Mouse (Mus musculus) intestine, embryonic 15.5 days (tissue): ENCODE data around the gene Olfr561. TPM values are rescaled to one million over a fixed set of nuclear protein-coding genes. Genes with fewer than 3 reads are reported as not detected.

ENCODE experiments used
- ATAC-seq: fragments of 200-750 bp; cut with Nextera tagmentation; 2 replicates; pipeline ENCODE4 v1.8.0; 2017; ENCODE audit warnings: moderate TSS enrichment, moderate library complexity
- H3K27ac ChIP-seq: fragments of 300-500 bp; sonication (generic); 2 replicates; pipeline ENCODE4 v1.5.1; 2015; ENCODE audit warnings: mild to moderate bottlenecking, inconsistent platforms
- H3K27me3 ChIP-seq: fragments of 300-500 bp; sonication (generic); replicated peaks from 2 replicates; pipeline ENCODE4 v1.6.1; 2015; ENCODE audit warnings: inconsistent platforms
- H3K36me3 ChIP-seq: fragments of 300-500 bp; sonication (generic); 2 replicates; pipeline ENCODE4 v1.6.1; 2015; ENCODE audit warnings: inconsistent platforms
- H3K4me1 ChIP-seq: fragments of 300-500 bp; sonication (generic); replicated peaks from 2 replicates; pipeline ENCODE4 v1.6.1; 2015; ENCODE audit warnings: inconsistent platforms
- H3K4me2 ChIP-seq: fragments of 300-500 bp; sonication (generic); replicated peaks from 2 replicates; pipeline ENCODE4 v1.6.1; 2015; ENCODE audit warnings: mild to moderate bottlenecking, inconsistent platforms
- H3K4me3 ChIP-seq: fragments of 300-500 bp; sonication (generic); replicated peaks from 2 replicates; pipeline ENCODE4 v1.5.1; 2015; ENCODE audit warnings: inconsistent platforms
- H3K9ac ChIP-seq: fragments of 300-500 bp; sonication (generic); 2 replicates; pipeline ENCODE4 v1.6.1; 2015; ENCODE audit warnings: inconsistent platforms
- H3K9me3 ChIP-seq: fragments of 300-500 bp; sonication (generic); 2 replicates; pipeline ENCODE4 v1.6.1; 2016; ENCODE audit warnings: inconsistent platforms
- WGBS: fragments of 180-500 bp; shearing (Covaris S2); methylation state at CpG from one replicate; pipeline ENCODE4 v1.1.7; 2015; 5-methylcytosine and 5-hydroxymethylcytosine counted together
- polyA plus RNA-seq: library from polyadenylated mRNA; unstranded; fragments of >200 nt; fragmentation: Nextera tagmentation; extraction: Ambion mirVana; gene quantifications from 2 replicates; pipeline ENCODE4 v1.2.1, GENCODE M21; 2015

Olfr561 gene
- polyA plus RNA-seq = not detected in 2 replicates

- ATAC-seq = no peak
- Histone ChIP-seq H3K36me3 (no peaks in the 10 kb centered on the region), H3K4me1 (no peaks in the 10 kb centered on the region), H3K4me2 (no peak within 1 kb of the TSS), H3K9me3 (no peaks in the 10 kb centered on the region), H3K9ac (no peak within 1 kb of the TSS), H3K4me3 (no peak within 1 kb of the TSS), H3K27ac (no peak within 1 kb of the TSS), H3K27me3 (no peaks in the 10 kb centered on the region)
- 72% methylated on average over 2 of the region's 2 CpGs for WGBS
These were observed at the start of gene Olfr561 for GRCm38 (mm10) chr7:102770921-102771320. TSS of gene Olfr561 (plus strand) at chr7:102771221.

DNA sequence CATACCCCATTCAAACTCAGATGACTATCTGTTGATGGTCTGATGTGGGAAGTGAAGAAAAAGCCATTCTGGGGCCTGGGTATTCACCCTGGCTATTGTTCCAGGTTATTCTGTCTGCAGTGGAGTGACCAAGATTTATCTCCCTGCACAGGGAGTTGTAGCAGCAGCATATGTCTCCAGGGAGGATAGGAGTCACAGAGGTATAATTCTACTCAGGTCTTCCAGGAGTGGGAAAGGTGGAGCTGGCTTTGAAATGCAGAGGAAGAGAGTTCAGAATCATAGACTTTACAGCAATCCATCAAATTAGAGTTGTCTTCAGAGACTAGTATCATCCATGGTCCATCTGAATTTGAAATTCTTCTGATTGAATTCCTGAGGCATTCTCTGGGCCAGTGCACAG is 43.6 kb upstream of the Olfr561 start, which contains the start of gene Olfr559:
Olfr559 (minus strand) TSS at position 101 of the 400 bp plus-strand sequence.
- Histone ChIP-seq H3K4me3 (no peak within 1 kb of the TSS), H3K27me3 (no peaks in the 10 kb centered on the region), H3K4me2 (no peak within 1 kb of the TSS), H3K9me3 (no peaks in the 10 kb centered on the region), H3K36me3 (no peaks in the 10 kb centered on the region), H3K4me1 (no peaks in the 10 kb centered on the region), H3K9ac (no peak within 1 kb of the TSS), H3K27ac (no peak within 1 kb of the TSS)
- ATAC-seq = no peak

GRCm38 (mm10) chr7:102733793-102734192 is 37.2 kb upstream of the Olfr561 start:
- Histone ChIP-seq H3K4me2 (no peak overlapping the region), H3K9me3 (no peaks in the 10 kb centered on the region), H3K9ac (no peak overlapping the region), H3K4me1 (no peaks in the 10 kb centered on the region), H3K27ac (no peak overlapping the region), H3K4me3 (no peak overlapping the region), H3K36me3 (no peaks in the 10 kb centered on the region), H3K27me3 (no peaks in the 10 kb centered on the region)
- WGBS = 16% methylated on average over 1 of the region's 1 CpGs
- no peak for ATAC-seq

- H3K4me2 ChIP-seq = no peak overlapping the region
- no peak overlapping the region for H3K4me3 ChIP-seq
- no peaks in the 10 kb centered on the region for H3K4me1 ChIP-seq
- no peaks in the 10 kb centered on the region for H3K9me3 ChIP-seq
- H3K27me3 ChIP-seq = no peaks in the 10 kb centered on the region
- no peak for ATAC-seq
- H3K9ac ChIP-seq = no peak overlapping the region
- H3K27ac ChIP-seq = no peak overlapping the region
- H3K36me3 ChIP-seq = no peaks in the 10 kb centered on the region
- WGBS = 26% methylated on average over 2 of the region's 2 CpGs
These were observed 33.3 kb upstream of the Olfr561 start for GRCm38 (mm10) chr7:102737705-102738104.

DNA sequence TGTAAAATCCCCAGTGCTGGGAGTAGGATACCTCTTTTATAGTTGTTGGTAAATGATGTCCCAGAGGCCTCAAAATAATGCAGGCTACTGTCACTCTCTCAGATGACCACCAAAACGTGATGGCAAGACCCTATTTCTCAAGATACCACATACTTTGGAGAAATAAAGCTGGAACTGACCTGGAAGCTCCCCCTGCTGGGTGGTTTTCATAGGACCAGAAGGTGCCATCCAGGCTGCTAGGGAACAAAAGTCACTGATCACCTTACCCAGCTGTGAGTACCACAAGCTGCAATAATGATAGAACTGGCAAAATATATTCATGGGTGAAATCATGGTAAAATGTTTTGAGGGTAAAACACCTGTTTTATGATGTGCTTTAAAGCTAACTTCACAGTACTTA is 18.9 kb upstream of the Olfr561 start:
- H3K4me1 ChIP-seq = no peaks in the 10 kb centered on the region
- H3K4me2 ChIP-seq = no peak overlapping the region
- 8% methylated on average over 1 of the region's 1 CpGs for WGBS
- no peaks in the 10 kb centered on the region for H3K36me3 ChIP-seq
- H3K27ac ChIP-seq = no peak overlapping the region
- no peak for ATAC-seq
- no peak overlapping the region for H3K4me3 ChIP-seq
- H3K27me3 ChIP-seq = no peaks in the 10 kb centered on the region
- H3K9me3 ChIP-seq = no peaks in the 10 kb centered on the region
- no peak overlapping the region for H3K9ac ChIP-seq

GRCm38 (mm10) chr7:102759266-102759665 is 11.8 kb upstream of the Olfr561 start, which contains the start of the genes Olfr560 and Olfr78:
TSS of gene Olfr560 (minus strand) at chr7:102759366.
TSS of gene Olfr78 (minus strand) at chr7:102759471.
- WGBS = 65% methylated on average over 4 of the region's 4 CpGs
- Histone ChIP-seq H3K27me3 (no peaks in the 10 kb centered on the region), H3K4me2 (no peak within 1 kb of the TSS), H3K4me1 (no peaks in the 10 kb centered on the region), H3K9me3 (no peaks in the 10 kb centered on the region), H3K27ac (no peak within 1 kb of the TSS), H3K9ac (no peak within 1 kb of the TSS), H3K36me3 (no peaks in the 10 kb centered on the region), H3K4me3 (no peak within 1 kb of the TSS)
- ATAC-seq = no peak

GRCm38 (mm10) chr7:102803180-102803579 is 32.2 kb downstream of the Olfr561 start, which contains the start of gene Olfr564:
TSS of gene Olfr564 (plus strand) at chr7:102803480.
- Histone ChIP-seq H3K27me3 (no peaks in the 10 kb centered on the region), H3K9me3 (no peaks in the 10 kb centered on the region), H3K4me3 (no peak within 1 kb of the TSS), H3K9ac (no peak within 1 kb of the TSS), H3K36me3 (no peaks in the 10 kb centered on the region), H3K4me2 (no peak within 1 kb of the TSS), H3K27ac (no peak within 1 kb of the TSS), H3K4me1 (no peaks in the 10 kb centered on the region)
- no peak for ATAC-seq

Other genes with a start within 250 kb of the Olfr561 start
- not detected in 2 replicates for gene Olfr547, start 236.5 kb upstream of the Olfr561 start, polyA plus RNA-seq
- gene Olfr548-ps1, start 230.3 kb upstream of the Olfr561 start, polyA plus RNA-seq = not detected in 2 replicates
- not detected in 2 replicates for gene Olfr549, start 221.4 kb upstream of the Olfr561 start, polyA plus RNA-seq
- 0.56 and 1.2 TPM in 2 replicates for gene Trim21, start 205.7 kb upstream of the Olfr561 start, polyA plus RNA-seq
- not detected in 2 replicates for gene Olfr550, start 199.8 kb upstream of the Olfr561 start, polyA plus RNA-seq
- not detected in 2 replicates for gene Olfr551, start 179.3 kb upstream of the Olfr561 start, polyA plus RNA-seq
- gene Olfr552, start 173.5 kb upstream of the Olfr561 start, polyA plus RNA-seq = not detected in 2 replicates
- gene Olfr553, start 153.0 kb upstream of the Olfr561 start, polyA plus RNA-seq = not detected in 2 replicates
- not detected in 2 replicates for gene Olfr554, start 132.8 kb upstream of the Olfr561 start, polyA plus RNA-seq
- gene Olfr555, start 112.4 kb upstream of the Olfr561 start, polyA plus RNA-seq = not detected in 2 replicates
- not detected in 2 replicates for gene Olfr556, start 106.3 kb upstream of the Olfr561 start, polyA plus RNA-seq
- 11.0 and 11.6 TPM in 2 replicates for gene Trim68, start 83.9 kb upstream of the Olfr561 start, polyA plus RNA-seq
- gene Olfr557, start 75.3 kb upstream of the Olfr561 start, polyA plus RNA-seq = not detected in 2 replicates
- 0.20 and 0.28 TPM in 2 replicates for gene Olfr558, start 69.0 kb upstream of the Olfr561 start, polyA plus RNA-seq
- not detected in 2 replicates for gene Olfr33, start 52.2 kb upstream of the Olfr561 start, polyA plus RNA-seq
- not detected in 2 replicates for gene Olfr559, start 43.7 kb upstream of the Olfr561 start, polyA plus RNA-seq
- not detected in 2 replicates for gene Olfr560, start 11.9 kb upstream of the Olfr561 start, polyA plus RNA-seq
- 0.40 and 0.55 TPM in 2 replicates for gene Olfr78, start 11.8 kb upstream of the Olfr561 start, polyA plus RNA-seq
- not detected in 2 replicates for gene Olfr564, start 32.3 kb downstream of the Olfr561 start, polyA plus RNA-seq
- gene Olfr566, start 87.5 kb downstream of the Olfr561 start, polyA plus RNA-seq = not detected in 2 replicates
- not detected in 2 replicates for gene Olfr568, start 105.9 kb downstream of the Olfr561 start, polyA plus RNA-seq
- not detected in 2 replicates for gene Olfr569, start 119.7 kb downstream of the Olfr561 start, polyA plus RNA-seq
- not detected in 2 replicates for gene Olfr570, start 123.4 kb downstream of the Olfr561 start, polyA plus RNA-seq
- not detected in 2 replicates for gene Olfr571, start 146.3 kb downstream of the Olfr561 start, polyA plus RNA-seq
- not detected in 2 replicates for gene Olfr572, start 153.2 kb downstream of the Olfr561 start, polyA plus RNA-seq
- gene Olfr573-ps1, start 171.4 kb downstream of the Olfr561 start, polyA plus RNA-seq = not detected in 2 replicates
- not detected in 2 replicates for gene Olfr574, start 177.2 kb downstream of the Olfr561 start, polyA plus RNA-seq
- not detected in 2 replicates for gene Olfr575, start 187.6 kb downstream of the Olfr561 start, polyA plus RNA-seq
- gene Olfr576, start 191.4 kb downstream of the Olfr561 start, polyA plus RNA-seq = not detected in 2 replicates
- not detected in 2 replicates for gene Olfr577, start 204.7 kb downstream of the Olfr561 start, polyA plus RNA-seq
- not detected in 2 replicates for gene Olfr578, start 218.1 kb downstream of the Olfr561 start, polyA plus RNA-seq